Mouse (Mus musculus): ENCODE measurements around the gene Ssx2ip.

DNA sequence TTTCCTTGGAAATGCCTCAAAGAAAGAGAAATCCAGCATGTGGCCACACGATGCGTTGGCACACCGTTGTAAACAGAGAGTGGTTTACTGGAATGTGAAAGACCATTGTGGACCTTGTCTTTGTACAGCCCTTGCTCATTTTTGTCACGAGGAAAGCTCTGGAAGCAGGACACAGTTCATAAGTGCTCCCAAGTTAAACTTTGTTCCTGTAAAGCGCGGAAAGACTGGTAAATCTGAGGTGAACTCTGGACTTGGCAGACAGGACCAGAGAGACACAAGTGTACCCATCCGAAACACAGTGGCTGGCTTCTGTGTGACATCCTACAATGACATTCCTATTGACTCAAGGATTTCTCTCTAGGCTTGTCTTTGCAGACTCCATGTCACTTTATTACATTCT lies 38.9 kb downstream of the Ssx2ip start:
- no peak for TF ChIP-seq EP300 (IDR thresholded peaks at IDR 0.05; ENCODE audit: low read depth)
- no peak for TF ChIP-seq CTCF (IDR thresholded peaks at IDR 0.05; ENCODE audit: low read depth)

Measured in liver, postnatal 0 days (tissue).